9 mouse cellular contexts compared by ENCODE assay signal in genomic region chr6:93273917-93274513, GRCm38 (mm10).
A peak's percentile ranks its signal among the peaks of the same experiment; 100 is the strongest.
DNase-seq lines count a peak whose midpoint lies in the region; ATAC-seq and TF ChIP-seq lines count a peak whose summit lies in the region.
"Had no signal": no experiment of that assay in that cellular context is flagged by ENCODE, and none has a peak within 500 bp of the region (broad histone marks: within the 10 kb centered on the region; RNA-seq: fewer than 3 reads in every experiment).

No protein-coding gene starts in this region.

- WGBS in liver, adult 2 months = 32% methylated on average over 12 of the region's 12 CpGs
- 38% methylated on average over 12 of the region's 12 CpGs for WGBS in embryonic facial prominence, embryonic 15.5 days

- peaks cover 2% of the 10 kb centered on the region; the same call in 1 of the 2 replicates for H3K4me1 ChIP-seq in liver, adult 2 months (ENCODE audit: control insufficient read depth, insufficient read depth, low read length)
- peaks cover 20% of the 10 kb centered on the region; the same call in 1 of the 2 replicates for H3K4me1 ChIP-seq in embryonic facial prominence, embryonic 15.5 days
- H3K4me1 ChIP-seq: neural tube, embryonic 13.5 days had no signal

- no peak overlapping the region for H3K4me2 ChIP-seq in embryonic facial prominence, embryonic 15.5 days (replicated peaks)
- H3K4me2 ChIP-seq: neural tube, embryonic 13.5 days had no signal

- no peak for TF ChIP-seq CTCF in liver, adult 2 months (IDR thresholded peaks at IDR 0.05; ENCODE audit: low read depth, low read length)

- no peak overlapping the region for H3K9ac ChIP-seq in liver, adult 2 months (ENCODE audit: low read depth, low read length)
- H3K9ac ChIP-seq in embryonic facial prominence, embryonic 15.5 days = no peak overlapping the region
- H3K9ac ChIP-seq: neural tube, embryonic 13.5 days had no signal

- no peaks in the 10 kb centered on the region for H3K79me2 ChIP-seq in liver, adult 2 months (ENCODE audit: control insufficient read depth, insufficient read depth, low read length)

- TF ChIP-seq POLR2A in liver, adult 2 months (IDR thresholded peaks at IDR 0.05; ENCODE audit: extremely low read depth, insufficient read depth, low read length) = no peak

- intact Hi-C loops in heart, postnatal 36 days (cut with DNase I) = loop anchor here (5.0 kb wide), 4 partner anchors 102 to 397 kb away; partner anchors contain the start of gene Adamts9

- DNase-seq in liver, adult 2 months (ENCODE audit: extremely low read depth, low read depth, low spot score) = peak; percentile 33
- DNase-seq in liver = no peak
- peak; percentile 44 to 45 for DNase-seq in heart, postnatal 36 days
- peak; percentile 13 for DNase-seq in skeletal muscle tissue, adult 2 months (ENCODE audit: low read depth, low spot score)
- DNase-seq in cerebellum, adult 11 months = no peak
- DNase-seq in spleen, postnatal 36 days (ENCODE audit: low spot score in 2 of 2) = no peak
- DNase-seq in layer of hippocampus, postnatal 10 days (ENCODE audit: low spot score in 2 of 2) = no peak

- ATAC-seq in embryonic facial prominence, embryonic 15.5 days (ENCODE audit: insufficient number of reproducible peaks, low FRiP score, low TSS enrichment, low read depth) = no peak

- no peak overlapping the region for H3K27ac ChIP-seq in liver, adult 2 months (replicated peaks; ENCODE audit: insufficient read depth, low read depth, low read length)
- H3K27ac ChIP-seq in embryonic facial prominence, embryonic 15.5 days (replicated peaks) = peak overlapping the region; percentile 31; the same call in 1 of the 2 replicates
- H3K27ac ChIP-seq: neural tube, embryonic 13.5 days had no signal

- H3K27me3 ChIP-seq in liver, adult 2 months (ENCODE audit: control insufficient read depth, insufficient read depth, low read length) = no peaks in the 10 kb centered on the region
- no peaks in the 10 kb centered on the region for H3K27me3 ChIP-seq in embryonic facial prominence, embryonic 15.5 days
- H3K27me3 ChIP-seq: neural tube, embryonic 13.5 days had no signal

- H3K9me3 ChIP-seq in embryonic facial prominence, embryonic 15.5 days (replicated peaks) = no peaks in the 10 kb centered on the region
- H3K9me3 ChIP-seq: neural tube, embryonic 13.5 days had no signal

- no peak overlapping the region for H3K4me3 ChIP-seq in liver, adult 2 months (ENCODE audit: insufficient read depth, low read depth, low read length)
- H3K4me3 ChIP-seq in embryonic facial prominence, embryonic 15.5 days (replicated peaks) = no peak overlapping the region
- H3K4me3 ChIP-seq: neural tube, embryonic 13.5 days had no signal

- no peaks in the 10 kb centered on the region for H3K36me3 ChIP-seq in liver, adult 2 months (ENCODE audit: control insufficient read depth, insufficient read depth, low read length)
- H3K36me3 ChIP-seq in embryonic facial prominence, embryonic 15.5 days = no peaks in the 10 kb centered on the region
- H3K36me3 ChIP-seq: neural tube, embryonic 13.5 days had no signal

Comparison
In these comparisons a context has a peak if more than half of its experiments do, and no peak if none do; other contexts are left out.
1. DNase-seq: peak in liver, adult 2 months (single experiment), heart, postnatal 36 days (2 of 2) and skeletal muscle tissue, adult 2 months (single experiment); none in liver (single experiment), cerebellum, adult 11 months (single experiment), spleen, postnatal 36 days (0 of 2) and layer of hippocampus, postnatal 10 days (0 of 2).